Mouse (Mus musculus) myocyte (in vitro differentiated cells): ENCODE measurements at regions not wholly inside any gene's neighbourhood (a gene's known extent, or its start where the extent isn't known, plus 50 kb on each side); places are given as distances from the start of the nearest gene placed in this dataset.

ENCODE experiments used
- POLR2A ChIP-seq: IDR thresholded peaks from one replicate; pipeline ENCODE4 v1.6.1; 2011; ENCODE audit warnings: low read depth, mild to moderate bottlenecking, control low read depth, moderate library complexity; ENCODE audit not compliant: insufficient read length
- POLR2AphosphoS2 ChIP-seq: IDR thresholded peaks from one replicate; pipeline ENCODE4 v1.6.1; 2011; ENCODE audit warnings: low read depth, control low read depth; ENCODE audit not compliant: insufficient read length
- TCF12 ChIP-seq: IDR thresholded peaks from one replicate; pipeline ENCODE4 v1.6.1; 2011; ENCODE audit warnings: mild to moderate bottlenecking, control low read depth; ENCODE audit not compliant: poor library complexity, insufficient read depth, severe bottlenecking

DNA sequence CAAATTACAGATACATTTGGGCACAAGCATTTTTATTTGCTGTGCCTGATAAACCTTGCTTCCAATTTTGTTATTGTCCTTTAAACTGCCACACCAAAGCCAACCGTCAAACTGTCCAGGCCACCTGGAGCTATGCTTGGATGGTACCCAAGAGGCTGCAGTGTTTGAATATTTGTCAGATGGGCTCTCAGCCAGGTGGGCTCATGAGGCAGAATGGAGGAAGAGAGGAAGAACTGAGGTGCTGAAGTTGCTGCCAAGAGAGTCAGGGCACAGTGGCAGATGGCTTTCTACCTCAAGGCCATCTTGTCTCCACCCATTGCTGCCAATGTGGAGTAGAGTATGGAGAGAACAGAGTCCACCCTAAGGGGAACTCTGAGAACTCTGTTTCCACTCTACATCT lies 176.0 kb downstream of the Lpin1 start:
- TF ChIP-seq POLR2A (no peak), TCF12 (no peak), POLR2AphosphoS2 (no peak)
